Comparison of ENCODE assay signal across 9 mouse cellular contexts in genomic region chr10:108113361-108114237, GRCm38 (mm10). TPM values are rescaled to one million over a fixed set of nuclear protein-coding genes. Genes with fewer than 3 reads are reported as not detected.
DNase-seq lines count a peak whose midpoint lies in the region; ATAC-seq and TF ChIP-seq lines count a peak whose summit lies in the region.
"Had no signal": no experiment of that assay in that cellular context is flagged by ENCODE, and none has a peak within 500 bp of the region (broad histone marks: within the 10 kb centered on the region; RNA-seq: fewer than 3 reads in every experiment).

No protein-coding gene starts in this region.

- H3K4me1 ChIP-seq in kidney, embryonic 16.5 days (ENCODE audit: insufficient read depth, low read length) = no peaks in the 10 kb centered on the region
- no peaks in the 10 kb centered on the region for H3K4me1 ChIP-seq in kidney, adult 2 months (ENCODE audit: control insufficient read depth, insufficient read depth, low read length)
- 0 out of 2 replicates have a peak, but pooled peaks cover 4% of the 10 kb centered on the region for H3K4me1 ChIP-seq in embryonic facial prominence, embryonic 13.5 days
- H3K4me1 ChIP-seq in intestine, embryonic 15.5 days (replicated peaks) = no peaks in the 10 kb centered on the region

- no peaks in the 10 kb centered on the region for H3K27me3 ChIP-seq in kidney, embryonic 16.5 days (ENCODE audit: insufficient read depth, low read length)
- H3K27me3 ChIP-seq in kidney, adult 2 months (replicated peaks; ENCODE audit: control insufficient read depth, insufficient read depth, low read length) = no peaks in the 10 kb centered on the region
- no peaks in the 10 kb centered on the region for H3K27me3 ChIP-seq in embryonic facial prominence, embryonic 13.5 days
- no peaks in the 10 kb centered on the region for H3K27me3 ChIP-seq in intestine, embryonic 15.5 days (replicated peaks)

- TF ChIP-seq CTCF in kidney, adult 2 months (conservative IDR thresholded peaks at IDR 0.05; ENCODE audit: insufficient read depth, insufficient read length, low read depth, low read length) = no peak

- no peak for TF ChIP-seq POLR2A in kidney, adult 2 months (IDR thresholded peaks at IDR 0.05; ENCODE audit: low read depth, low read length)

- H3K4me3 ChIP-seq in kidney, embryonic 16.5 days (ENCODE audit: low read length) = no peak overlapping the region
- H3K4me3 ChIP-seq in kidney, adult 2 months (ENCODE audit: insufficient read depth, low read depth, low read length) = no peak overlapping the region
- peak overlapping the region; percentile 36 for H3K4me3 ChIP-seq in embryonic facial prominence, embryonic 13.5 days
- H3K4me3 ChIP-seq in intestine, embryonic 15.5 days (replicated peaks) = 0 out of 2 replicates have a peak overlapping the region, but pooled peaks have one; percentile 15

- intact Hi-C loops in gastrocnemius, postnatal 14 days (cut with DNase I; ENCODE audit: low total_unique reads) = no loop called here

- H3K9me3 ChIP-seq in kidney, embryonic 16.5 days (ENCODE audit: low read length) = no peaks in the 10 kb centered on the region
- H3K9me3 ChIP-seq in embryonic facial prominence, embryonic 13.5 days = no peaks in the 10 kb centered on the region
- H3K9me3 ChIP-seq in intestine, embryonic 15.5 days = no peaks in the 10 kb centered on the region
- H3K9me3 ChIP-seq: G1E had no signal

- H3K4me2 ChIP-seq in kidney, embryonic 16.5 days (replicated peaks; ENCODE audit: low read depth, low read length) = peak overlapping the region; percentile 43
- H3K4me2 ChIP-seq in embryonic facial prominence, embryonic 13.5 days = peak overlapping the region; percentile 59
- peak overlapping the region; percentile 55 for H3K4me2 ChIP-seq in intestine, embryonic 15.5 days (replicated peaks)

- no peak overlapping the region for H3K9ac ChIP-seq in kidney, embryonic 16.5 days (replicated peaks; ENCODE audit: low read length)
- H3K9ac ChIP-seq in embryonic facial prominence, embryonic 13.5 days = peak overlapping the region; percentile 44; the same call in 1 of the 2 replicates
- H3K9ac ChIP-seq in intestine, embryonic 15.5 days = no peak overlapping the region

- no peak overlapping the region for H3K27ac ChIP-seq in kidney, embryonic 16.5 days (ENCODE audit: low read length)
- no peak overlapping the region for H3K27ac ChIP-seq in kidney, adult 2 months (ENCODE audit: insufficient read depth, low read depth, low read length)
- H3K27ac ChIP-seq in embryonic facial prominence, embryonic 13.5 days = no peak overlapping the region
- peak overlapping the region; percentile 77 for H3K27ac ChIP-seq in intestine, embryonic 15.5 days

- no peak for DNase-seq in kidney, adult 2 months
- no peak for DNase-seq in gastrocnemius, postnatal 14 days
- DNase-seq in B cell, adult 2 months = no peak

- WGBS in kidney, embryonic 16.5 days = 55% methylated on average over 17 of the region's 17 CpGs
- 65% methylated on average over 17 of the region's 17 CpGs for WGBS in kidney, adult 2 months
- WGBS in embryonic facial prominence, embryonic 13.5 days = 25% methylated on average over 17 of the region's 17 CpGs
- 22% methylated on average over 17 of the region's 17 CpGs for WGBS in intestine, embryonic 15.5 days

- ATAC-seq in kidney, embryonic 16.5 days (ENCODE audit: low FRiP score, low TSS enrichment) = peak; percentile 65; the same call in 1 of the 2 replicates
- ATAC-seq in embryonic facial prominence, embryonic 13.5 days (ENCODE audit: insufficient number of reproducible peaks, insufficient read depth, low FRiP score, low TSS enrichment, low read depth) = no peak
- peak; percentile 96 for ATAC-seq in intestine, embryonic 15.5 days
- peak; percentile 97 for ATAC-seq in megakaryocyte-erythroid progenitor cell, adult 5-6 weeks (replicated peaks; ENCODE audit: low FRiP score, low TSS enrichment, poor library complexity, severe bottlenecking)
- no peak for ATAC-seq in monocyte, adult 5-6 weeks (replicated peaks; ENCODE audit: insufficient number of reproducible peaks, low FRiP score, low TSS enrichment, poor library complexity, severe bottlenecking)

- H3K36me3 ChIP-seq in kidney, embryonic 16.5 days (ENCODE audit: insufficient read depth, low read length) = no peaks in the 10 kb centered on the region
- H3K36me3 ChIP-seq in kidney, adult 2 months (ENCODE audit: control insufficient read depth, insufficient read depth, low read length) = no peaks in the 10 kb centered on the region
- H3K36me3 ChIP-seq in embryonic facial prominence, embryonic 13.5 days = no peaks in the 10 kb centered on the region
- no peaks in the 10 kb centered on the region for H3K36me3 ChIP-seq in intestine, embryonic 15.5 days
- H3K36me3 ChIP-seq: G1E had no signal

RNA-seq across cellular contexts. Expression of gene Ppp1r12a, which starts 48.4 kb away (rescaled TPM):
- 91.1 and 97.7 TPM in 2 replicates for polyA plus RNA-seq in kidney, embryonic 16.5 days (2015; fragmentation: Nextera tagmentation; extraction: Ambion mirVana)
- polyA plus RNA-seq in kidney, adult 2 months (2012; rRNA removed) = 14.3 and 18.1 TPM in 2 replicates
- 86.3 and 98.6 TPM in 2 replicates for polyA plus RNA-seq in embryonic facial prominence, embryonic 13.5 days (2015; fragmentation: Nextera tagmentation; extraction: Ambion mirVana)
- 98.1 and 105 TPM in 2 replicates for polyA plus RNA-seq in intestine, embryonic 15.5 days (2015; fragmentation: Nextera tagmentation; extraction: Ambion mirVana)
- total RNA-seq in megakaryocyte-erythroid progenitor cell, adult 5-6 weeks (2014; fragmentation: Nextera tagmentation) = 64.2 and 92.2 TPM in 2 replicates
- total RNA-seq in megakaryocyte-erythroid progenitor cell, adult 5-6 weeks (2017) = 131 and 151 TPM in 2 replicates
- 397 to 532 TPM (median 436 TPM) in 3 replicates for total RNA-seq in monocyte, adult 5-6 weeks (2017)
- 10 to 100 TPM; 34.2 to 35.4 TPM for total RNA-seq in gastrocnemius, postnatal 14 days (2021)

Comparison
In these comparisons a context has a peak if more than half of its experiments do, and no peak if none do; other contexts are left out.
1. ATAC-seq: peak in kidney, embryonic 16.5 days (single experiment), intestine, embryonic 15.5 days (single experiment) and megakaryocyte-erythroid progenitor cell, adult 5-6 weeks (single experiment); none in embryonic facial prominence, embryonic 13.5 days (single experiment) and monocyte, adult 5-6 weeks (single experiment).
2. H3K4me3 ChIP-seq: peak in embryonic facial prominence, embryonic 13.5 days (single experiment) and intestine, embryonic 15.5 days (single experiment); none in kidney, embryonic 16.5 days (single experiment) and kidney, adult 2 months (single experiment).
3. Peak in every context shown above with its lines, with median percentiles within 50 percentile points of each other: H3K4me2 ChIP-seq.